Mouse (Mus musculus) embryonic facial prominence, embryonic 11.5 days (tissue): ENCODE results near the gene Lrmda. TPM values are rescaled to one million over a fixed set of nuclear protein-coding genes. Genes with fewer than 3 reads are reported as not detected.

Source experiments
- ATAC-seq: fragments of 200-750 bp; cut with Nextera tagmentation; replicated peaks from 2 replicates; pipeline ENCODE4 v1.8.0; 2017; ENCODE audit warnings: low read depth; ENCODE audit not compliant: insufficient number of reproducible peaks, low FRiP score, low TSS enrichment
- DNase-seq: peaks from one replicate; pipeline ENCODE4 v3.0.0-alpha.2; 2015; ENCODE audit warnings: low spot score
- H3K27ac ChIP-seq: fragments of 300-500 bp; sonication (generic); replicated peaks from 2 replicates; pipeline ENCODE4 v1.5.1; 2014; ENCODE audit warnings: mild to moderate bottlenecking, low read depth, low read length, control low read depth
- H3K27me3 ChIP-seq: fragments of 300-500 bp; sonication (generic); 2 replicates; pipeline ENCODE4 v1.6.1; 2014; ENCODE audit warnings: mild to moderate bottlenecking, low read length, moderate library complexity, mixed read lengths; ENCODE audit not compliant: control insufficient read depth, insufficient read depth
- H3K36me3 ChIP-seq: fragments of 300-500 bp; sonication (generic); replicated peaks from 2 replicates; pipeline ENCODE4 v1.6.1; 2014; ENCODE audit warnings: low read depth, mild to moderate bottlenecking, low read length, moderate library complexity, mixed read lengths; ENCODE audit not compliant: control insufficient read depth, insufficient read depth
- H3K4me1 ChIP-seq: fragments of 300-500 bp; sonication (generic); 2 replicates; pipeline ENCODE4 v1.6.1; 2014; ENCODE audit warnings: low read length, mixed read lengths; ENCODE audit not compliant: control insufficient read depth, insufficient read depth
- H3K4me2 ChIP-seq: fragments of 300-500 bp; sonication (generic); 2 replicates; pipeline ENCODE4 v1.6.1; 2014; ENCODE audit warnings: low read depth, mild to moderate bottlenecking, control low read depth, low read length, moderate library complexity
- H3K4me3 ChIP-seq: fragments of 300-500 bp; sonication (generic); 2 replicates; pipeline ENCODE4 v1.5.1; 2014; ENCODE audit warnings: low read depth, low read length, control low read depth
- H3K9ac ChIP-seq: fragments of 300-500 bp; sonication (generic); replicated peaks from 2 replicates; pipeline ENCODE4 v1.6.1; 2014; ENCODE audit warnings: mild to moderate bottlenecking, control low read depth, low read length
- H3K9me3 ChIP-seq: fragments of 300-500 bp; sonication (generic); replicated peaks from 2 replicates; pipeline ENCODE4 v1.6.1; 2016; ENCODE audit warnings: mild to moderate bottlenecking, low read length, inconsistent platforms, mixed read lengths; ENCODE audit not compliant: control insufficient read depth
- WGBS: fragments of 180-500 bp; shearing (Covaris S2); extraction: QIAGEN DNeasy Blood & Tissue Kit; methylation state at CpG from one replicate; pipeline ENCODE4 v1.1.7; 2014; 5-methylcytosine and 5-hydroxymethylcytosine counted together
- polyA plus RNA-seq: library from polyadenylated mRNA; unstranded; fragments of >200 nt; fragmentation: Nextera tagmentation; extraction: Ambion mirVana; gene quantifications from 2 replicates; pipeline ENCODE4 v1.2.1, GENCODE M21; 2014

The Lrmda gene
- polyA plus RNA-seq, 1 experiment from 2014 or later = 0.22 TPM

DNA sequence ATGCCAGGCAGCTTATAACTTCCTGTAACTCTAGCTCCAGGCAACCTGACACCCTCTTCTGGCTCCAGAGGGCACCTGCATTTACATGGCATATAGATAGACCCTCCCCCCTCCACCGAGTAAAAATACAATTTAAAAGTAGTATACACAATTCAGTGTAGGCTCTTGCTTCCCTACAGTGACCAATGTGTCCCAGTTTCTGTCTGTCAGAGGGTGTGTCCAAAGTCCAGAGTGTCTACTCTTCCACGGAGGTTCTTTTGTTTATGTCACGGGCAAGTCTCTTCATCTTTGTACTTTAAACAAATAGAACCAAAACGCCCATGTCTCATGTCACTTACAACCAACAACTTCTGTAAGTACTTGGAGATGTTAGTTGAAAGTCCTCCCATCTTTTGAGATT, 126.4 kb downstream of the Lrmda start:
- H3K4me3 ChIP-seq = no peak overlapping the region
- no peaks in the 10 kb centered on the region for H3K9me3 ChIP-seq
- no peak overlapping the region for H3K9ac ChIP-seq
- no peaks in the 10 kb centered on the region for H3K4me1 ChIP-seq
- no peak for ATAC-seq
- no peaks in the 10 kb centered on the region for H3K36me3 ChIP-seq
- no peak overlapping the region for H3K4me2 ChIP-seq
- no peak for DNase-seq
- no peak overlapping the region for H3K27ac ChIP-seq
- 61% methylated on average over 4 of the region's 4 CpGs for WGBS
- no peaks in the 10 kb centered on the region for H3K27me3 ChIP-seq

DNA sequence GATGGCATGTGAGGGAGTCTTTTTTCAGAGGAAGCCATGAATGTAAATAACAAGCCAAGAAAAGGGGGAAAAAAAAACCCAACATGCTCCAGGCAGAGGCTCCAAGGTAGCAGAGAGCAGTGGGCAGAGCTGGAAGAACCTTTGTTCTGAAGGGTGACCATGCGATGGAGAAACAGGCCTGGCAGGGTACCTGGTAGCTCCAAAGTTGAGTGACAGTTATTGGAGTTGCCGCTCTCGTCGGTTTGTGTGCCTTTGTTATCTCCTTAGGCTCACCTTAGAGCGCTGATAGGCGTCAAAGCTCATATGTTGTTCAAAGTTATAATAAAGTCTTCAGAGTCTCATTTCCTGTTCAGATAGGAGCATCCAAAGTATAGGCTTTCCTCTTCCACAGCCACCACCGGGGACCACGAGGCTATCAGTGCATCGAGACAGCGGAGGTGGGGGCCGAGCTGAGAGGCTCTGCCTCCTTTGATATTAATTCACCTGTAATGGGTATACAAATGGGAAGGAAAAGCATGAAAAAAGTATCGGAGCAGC, 127.1 kb downstream of the Lrmda start:
- DNase-seq (no peak), ATAC-seq (no peak)
- WGBS = 83% methylated on average over 12 of the region's 12 CpGs
- H3K4me1 ChIP-seq = no peaks in the 10 kb centered on the region
- H3K9me3 ChIP-seq = no peaks in the 10 kb centered on the region
- H3K27ac ChIP-seq = no peak overlapping the region
- no peak overlapping the region for H3K9ac ChIP-seq
- no peaks in the 10 kb centered on the region for H3K27me3 ChIP-seq
- no peak overlapping the region for H3K4me3 ChIP-seq
- no peaks in the 10 kb centered on the region for H3K36me3 ChIP-seq
- no peak overlapping the region for H3K4me2 ChIP-seq

DNA sequence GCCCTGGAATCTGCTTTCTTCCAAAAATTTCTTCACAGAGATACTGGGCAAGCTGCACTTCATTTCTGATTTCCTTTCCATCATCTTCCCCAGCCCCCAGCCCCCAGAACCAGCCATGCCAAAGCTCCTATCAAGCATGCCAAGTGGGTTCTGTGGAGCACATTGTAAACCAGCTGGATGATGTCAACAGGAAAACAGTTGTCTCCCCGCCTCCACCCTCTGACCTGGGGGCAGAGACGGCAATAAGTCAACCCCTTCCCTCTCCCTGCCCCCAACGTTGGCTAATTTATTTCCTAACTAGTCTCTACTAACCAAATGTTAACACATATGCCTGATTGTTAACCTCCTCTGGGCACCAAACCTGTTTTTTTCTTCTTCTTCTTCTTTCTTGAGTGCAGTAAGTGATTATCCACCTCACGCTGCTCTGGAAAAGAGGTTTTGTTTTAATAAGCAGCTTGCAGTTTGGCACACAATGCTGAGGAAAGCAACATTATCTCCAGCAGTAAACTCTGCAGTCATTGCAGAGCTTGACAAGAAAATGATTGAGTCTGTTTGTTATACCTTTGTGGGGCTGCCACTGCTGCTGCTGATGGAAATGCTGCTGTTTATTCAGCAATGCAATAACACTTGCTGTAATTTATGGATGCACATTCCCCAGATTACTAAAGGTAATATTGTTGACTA, 128.0 kb downstream of the Lrmda start:
- no peak overlapping the region for H3K9ac ChIP-seq
- no peaks in the 10 kb centered on the region for H3K4me1 ChIP-seq
- H3K27ac ChIP-seq = no peak overlapping the region
- no peak overlapping the region for H3K4me2 ChIP-seq
- WGBS = 16% methylated on average over 4 of the region's 4 CpGs
- DNase-seq (no peak), ATAC-seq (no peak)
- H3K9me3 ChIP-seq = no peaks in the 10 kb centered on the region
- no peak overlapping the region for H3K4me3 ChIP-seq
- H3K36me3 ChIP-seq = no peaks in the 10 kb centered on the region
- no peaks in the 10 kb centered on the region for H3K27me3 ChIP-seq

DNA sequence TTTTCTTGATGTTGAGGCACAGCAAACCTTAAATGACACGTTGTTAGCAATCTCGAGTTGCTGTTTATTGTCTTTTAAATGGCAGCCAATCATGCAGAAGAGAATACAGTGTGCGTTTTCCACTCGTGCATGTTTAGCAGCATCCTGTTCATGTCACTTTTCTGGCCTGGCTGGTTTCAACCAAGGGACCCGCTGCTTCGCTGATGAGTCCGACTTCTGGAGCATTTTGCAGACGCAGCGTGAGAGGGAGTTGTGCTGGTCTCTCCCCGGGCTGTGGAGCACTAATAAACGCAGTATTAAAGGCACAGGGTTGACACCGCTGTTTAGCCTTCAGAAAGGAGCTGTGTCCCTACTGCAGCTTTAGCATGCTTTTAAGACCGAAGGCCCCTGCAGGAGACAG, 133.2 kb downstream of the Lrmda start:
- H3K4me1 ChIP-seq = no peaks in the 10 kb centered on the region
- ATAC-seq = no peak
- no peaks in the 10 kb centered on the region for H3K9me3 ChIP-seq
- H3K27me3 ChIP-seq = no peaks in the 10 kb centered on the region
- no peaks in the 10 kb centered on the region for H3K36me3 ChIP-seq
- DNase-seq = no peak
- H3K27ac ChIP-seq = no peak overlapping the region
- H3K9ac ChIP-seq = no peak overlapping the region
- no peak overlapping the region for H3K4me2 ChIP-seq
- H3K4me3 ChIP-seq = no peak overlapping the region
- WGBS = 45% methylated on average over 13 of the region's 13 CpGs

DNA sequence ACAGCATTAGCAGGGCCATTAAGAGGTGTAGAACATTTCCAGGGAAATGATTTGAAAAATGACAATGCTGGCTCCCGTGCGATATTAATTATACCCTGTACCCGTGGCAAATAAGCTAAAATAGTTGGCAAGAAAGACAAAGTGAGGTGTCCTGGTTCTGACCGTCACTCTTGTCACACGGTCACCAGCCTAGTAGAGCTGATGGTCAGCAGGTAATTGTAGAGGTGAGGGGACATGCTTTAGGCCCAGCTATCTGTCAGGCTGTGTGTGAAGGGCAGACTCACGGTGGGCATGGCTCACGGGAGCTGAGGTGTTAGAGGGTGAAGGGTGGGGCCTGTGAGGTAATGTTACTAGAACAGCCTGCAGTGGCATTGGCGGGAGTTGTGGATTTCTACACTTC, 134.6 kb downstream of the Lrmda start:
- Histone ChIP-seq H3K9ac (no peak overlapping the region), H3K9me3 (no peaks in the 10 kb centered on the region), H3K4me2 (no peak overlapping the region), H3K4me1 (no peaks in the 10 kb centered on the region), H3K4me3 (no peak overlapping the region), H3K36me3 (no peaks in the 10 kb centered on the region), H3K27me3 (no peaks in the 10 kb centered on the region), H3K27ac (no peak overlapping the region)
- WGBS = 78% methylated on average over 8 of the region's 8 CpGs
- ATAC-seq (no peak), DNase-seq (no peak)

DNA sequence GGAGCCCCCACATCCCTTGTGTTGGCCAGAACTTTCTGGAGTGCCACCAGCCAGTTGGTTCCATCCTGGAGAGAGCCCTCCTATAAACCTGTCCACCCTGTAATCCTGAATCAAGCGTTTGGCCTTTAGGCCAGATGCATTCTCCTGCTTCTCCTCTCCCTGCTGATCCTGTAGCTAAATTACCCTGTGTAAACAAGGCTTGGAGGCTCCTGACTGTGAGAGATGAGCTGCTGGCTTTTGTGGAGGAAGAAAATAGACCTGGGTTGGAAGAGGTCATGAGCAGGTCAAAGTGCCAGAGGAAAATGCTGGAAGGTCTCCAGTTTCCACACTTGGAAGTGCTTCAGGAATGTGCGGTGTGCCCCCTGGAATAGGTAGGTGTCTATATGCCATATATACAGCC, 135.5 kb downstream of the Lrmda start:
- Histone ChIP-seq H3K4me1 (no peaks in the 10 kb centered on the region), H3K27me3 (no peaks in the 10 kb centered on the region)

DNA sequence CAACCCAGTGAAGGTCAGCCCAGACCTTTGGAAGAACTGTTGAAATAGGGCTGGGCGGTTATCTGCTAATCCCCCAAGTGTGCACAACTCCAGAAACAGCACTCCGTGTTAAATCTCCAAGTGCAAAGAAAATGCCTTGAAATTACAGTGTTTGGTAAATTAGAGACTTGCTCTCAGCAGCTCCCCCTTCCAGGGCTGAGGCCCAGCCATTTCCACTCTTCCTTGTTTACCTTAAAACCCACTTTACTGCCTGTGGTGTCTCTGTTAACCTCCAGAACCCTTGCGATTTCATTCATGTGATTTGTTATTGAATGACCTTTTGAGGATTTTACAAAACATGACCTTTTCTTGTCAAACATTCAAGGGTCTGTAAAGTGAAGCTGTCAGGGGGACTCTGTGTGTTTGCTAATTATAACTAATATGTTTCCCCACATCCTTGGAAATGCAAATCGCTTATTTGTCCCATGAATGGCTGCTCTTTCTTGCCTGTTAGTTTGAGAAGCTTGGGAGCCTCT, 136.1 kb downstream of the Lrmda start:
- Histone ChIP-seq H3K4me1 (no peaks in the 10 kb centered on the region), H3K36me3 (no peaks in the 10 kb centered on the region), H3K9ac (no peak overlapping the region), H3K27ac (no peak overlapping the region), H3K9me3 (no peaks in the 10 kb centered on the region), H3K27me3 (no peaks in the 10 kb centered on the region), H3K4me2 (no peak overlapping the region), H3K4me3 (no peak overlapping the region)
- no peak for ATAC-seq
- DNase-seq = no peak
- WGBS = 36% methylated on average over 4 of the region's 4 CpGs

More for the DNA sequence above, 135.5 kb downstream of the Lrmda start:
- Histone ChIP-seq H3K36me3 (no peaks in the 10 kb centered on the region), H3K4me3 (no peak overlapping the region), H3K27ac (no peak overlapping the region), H3K9ac (no peak overlapping the region), H3K4me2 (no peak overlapping the region), H3K9me3 (no peaks in the 10 kb centered on the region)
- ATAC-seq (no peak), DNase-seq (no peak)
- WGBS = 24% methylated on average over 2 of the region's 2 CpGs

DNA sequence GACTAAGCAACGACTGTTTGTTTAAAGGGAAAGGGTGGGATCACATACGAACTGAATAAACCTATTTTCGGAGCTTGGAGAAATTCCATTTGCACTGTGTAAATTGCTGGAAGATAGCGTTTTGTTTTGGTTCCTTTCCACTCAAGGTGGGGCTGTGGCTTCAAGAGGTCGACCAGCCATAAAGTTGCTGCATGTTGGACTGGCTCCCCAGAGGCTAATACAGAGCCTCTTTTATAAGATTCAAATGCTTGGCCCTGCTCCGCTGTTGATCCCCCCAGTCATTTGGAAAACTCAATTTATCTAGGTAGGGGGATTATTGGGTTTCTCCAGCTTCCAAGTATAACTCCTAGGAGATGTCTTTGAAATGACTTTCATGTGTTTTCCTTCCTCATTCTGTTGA, 137.5 kb downstream of the Lrmda start:
- no peak overlapping the region for H3K9ac ChIP-seq
- H3K27ac ChIP-seq = no peak overlapping the region
- H3K4me2 ChIP-seq = no peak overlapping the region
- 62% methylated on average over 6 of the region's 6 CpGs for WGBS
- H3K36me3 ChIP-seq = no peaks in the 10 kb centered on the region
- H3K4me1 ChIP-seq = no peaks in the 10 kb centered on the region
- no peaks in the 10 kb centered on the region for H3K27me3 ChIP-seq
- no peaks in the 10 kb centered on the region for H3K9me3 ChIP-seq
- DNase-seq (no peak), ATAC-seq (no peak)
- no peak overlapping the region for H3K4me3 ChIP-seq
